Mouse (Mus musculus): ENCODE results near the gene Mpv17l2. TPM values are rescaled to one million over a fixed set of nuclear protein-coding genes. Genes with fewer than 3 reads are reported as not detected.

Gene Mpv17l2
- polyA plus RNA-seq (2011; ENCODE audit: insufficient read depth, insufficient read length, low read depth, missing spikeins), result 17.7 and 19.1 TPM in 2 replicates

DNA sequence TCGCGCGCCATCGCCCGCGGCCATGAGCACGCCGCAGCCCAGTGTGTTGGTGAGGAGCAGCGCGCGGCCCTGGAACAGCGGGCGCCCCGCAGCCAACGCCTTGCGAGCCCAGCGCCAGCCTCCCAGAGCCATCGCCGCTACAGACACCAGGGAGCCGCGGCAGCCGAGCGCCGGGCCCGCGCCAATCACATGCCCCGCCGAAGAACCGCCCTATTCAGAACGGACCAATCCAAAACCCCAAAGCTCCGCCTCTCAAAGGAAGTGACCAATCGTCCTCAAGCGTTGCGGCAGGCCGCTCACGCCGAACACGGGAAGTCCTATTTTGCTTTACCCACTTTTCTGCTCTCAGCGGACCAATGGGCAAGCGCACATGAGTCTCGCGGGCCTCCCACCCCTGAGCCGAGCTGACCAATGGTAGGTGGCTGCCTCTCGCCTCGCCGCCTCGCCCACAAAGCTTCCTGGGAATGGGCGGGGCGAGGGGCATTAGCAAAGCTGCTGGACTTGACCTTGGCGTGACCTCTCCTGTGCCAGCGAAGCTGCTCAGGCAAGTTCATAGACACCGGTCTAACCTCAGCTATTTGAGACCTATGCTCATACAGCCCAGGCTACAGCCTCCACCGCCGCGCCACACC, at the start of gene Mpv17l2:
TSS of gene Mpv17l2 (minus strand) at position 172 of the 632 bp plus-strand sequence.
- Histone ChIP-seq H3K4me3 (ENCODE audit: low read depth, low read length) (peak within 1 kb of the TSS; percentile 77), H3K9me3 (replicated peaks; ENCODE audit: control insufficient read depth, insufficient read depth, low read length, poor library complexity, severe bottlenecking) (no peaks in the 10 kb centered on the region), H3K4me1 (ENCODE audit: control insufficient read depth, insufficient read depth, low read length) (peaks cover 2% of the 10 kb centered on the region), H3K27ac (ENCODE audit: insufficient read depth, low read length) (peak within 1 kb of the TSS; percentile 66), H3K36me3 (ENCODE audit: control insufficient read depth, insufficient read depth, low read length, poor library complexity, severe bottlenecking) (peaks cover 17% of the 10 kb centered on the region), H3K27me3 (ENCODE audit: control insufficient read depth, insufficient read depth, low read length, poor library complexity, severe bottlenecking) (no peaks in the 10 kb centered on the region), H3K9ac (ENCODE audit: low read depth, poor library complexity, severe bottlenecking) (peak within 1 kb of the TSS; percentile 70)
- TF ChIP-seq CTCF (IDR thresholded peaks at IDR 0.05; ENCODE audit: low read depth, low read length) (no peak), EP300 (IDR thresholded peaks at IDR 0.05; ENCODE audit: insufficient read depth, low read depth, low read length) (no peak), POLR2A (IDR thresholded peaks at IDR 0.05; ENCODE audit: insufficient read depth, low read length) (no peak)

DNA sequence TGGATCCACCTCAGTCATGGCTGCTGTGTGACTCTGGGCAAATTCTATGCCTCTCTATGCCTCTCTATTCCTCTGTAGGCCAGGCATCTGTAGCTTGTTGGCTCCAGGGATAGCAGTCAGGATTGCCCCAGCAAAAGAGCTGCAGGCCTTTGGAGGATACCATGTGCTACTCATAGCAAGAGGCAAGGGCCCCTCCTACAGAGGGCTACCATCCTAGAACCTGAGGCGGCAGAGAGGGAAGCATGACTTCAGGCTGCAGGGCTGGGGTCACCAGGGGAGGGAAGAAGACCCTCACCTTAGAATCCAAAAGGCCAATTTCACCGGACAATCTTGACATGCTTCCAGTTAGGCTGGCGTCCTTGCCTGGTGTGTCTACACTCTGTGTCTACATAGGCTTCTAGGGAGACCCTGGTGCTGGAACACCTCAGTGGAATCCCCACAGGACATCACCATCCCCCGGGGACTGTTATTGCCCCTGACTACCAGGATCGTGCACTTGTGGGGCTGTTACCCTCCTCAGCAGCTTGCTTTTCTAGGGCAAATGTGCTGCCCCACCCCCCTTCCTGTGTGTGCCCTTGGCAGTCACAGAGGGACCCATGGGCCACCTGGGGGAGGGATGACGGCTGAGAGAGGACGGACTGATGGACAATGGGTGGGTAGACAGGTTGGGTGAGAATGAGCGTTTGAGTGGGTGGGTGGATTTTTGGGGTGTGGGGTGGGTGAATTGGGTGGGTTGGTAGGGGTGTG, 48.4 kb upstream of the Mpv17l2 start:
- no peaks in the 10 kb centered on the region for H3K27me3 ChIP-seq (ENCODE audit: control insufficient read depth, insufficient read depth, low read length, poor library complexity, severe bottlenecking)

DNA sequence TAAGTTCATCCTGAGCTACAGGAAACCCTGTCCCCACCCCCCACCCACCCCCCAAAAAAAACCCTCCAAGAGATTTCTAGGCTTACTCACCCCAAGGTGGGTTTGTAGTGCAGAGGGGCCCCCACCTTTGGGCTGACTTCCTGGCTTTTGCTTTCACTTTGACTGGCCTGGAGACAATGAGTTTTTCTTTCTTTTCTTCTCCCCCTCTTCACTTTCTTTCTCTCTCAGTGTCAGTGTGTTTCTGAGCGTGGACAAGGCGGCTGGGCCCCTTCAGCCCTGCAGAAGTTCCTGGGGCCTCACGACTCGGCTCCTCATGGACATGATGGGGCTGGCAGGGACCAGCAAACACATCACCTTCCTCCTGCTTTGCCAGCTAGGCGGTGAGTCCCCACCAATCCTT, 47.5 kb upstream of the Mpv17l2 start, which contains the start of gene Il12rb1:
TSS of gene Il12rb1 (plus strand) at position 211 of the 400 bp plus-strand sequence.
- Histone ChIP-seq H3K4me3 (ENCODE audit: low read depth, low read length) (no peak within 1 kb of the TSS), H3K36me3 (ENCODE audit: control insufficient read depth, insufficient read depth, low read length, poor library complexity, severe bottlenecking) (no peaks in the 10 kb centered on the region), H3K27ac (ENCODE audit: insufficient read depth, low read length) (no peak within 1 kb of the TSS), H3K9ac (ENCODE audit: low read depth, poor library complexity, severe bottlenecking) (no peak within 1 kb of the TSS), H3K4me1 (ENCODE audit: control insufficient read depth, insufficient read depth, low read length) (peaks cover 7% of the 10 kb centered on the region), H3K27me3 (ENCODE audit: control insufficient read depth, insufficient read depth, low read length, poor library complexity, severe bottlenecking) (no peaks in the 10 kb centered on the region), H3K9me3 (replicated peaks; ENCODE audit: control insufficient read depth, insufficient read depth, low read length, poor library complexity, severe bottlenecking) (no peaks in the 10 kb centered on the region)
- TF ChIP-seq POLR2A (IDR thresholded peaks at IDR 0.05; ENCODE audit: insufficient read depth, low read length), result no peak
- TF ChIP-seq EP300 (IDR thresholded peaks at IDR 0.05; ENCODE audit: insufficient read depth, low read depth, low read length), result no peak
- TF ChIP-seq CTCF (IDR thresholded peaks at IDR 0.05; ENCODE audit: low read depth, low read length), result no peak

More for the DNA sequence above, 48.4 kb upstream of the Mpv17l2 start:
- no peaks in the 10 kb centered on the region for H3K36me3 ChIP-seq (ENCODE audit: control insufficient read depth, insufficient read depth, low read length, poor library complexity, severe bottlenecking)
- peaks cover 7% of the 10 kb centered on the region for H3K4me1 ChIP-seq (ENCODE audit: control insufficient read depth, insufficient read depth, low read length)
- no peaks in the 10 kb centered on the region for H3K9me3 ChIP-seq (replicated peaks; ENCODE audit: control insufficient read depth, insufficient read depth, low read length, poor library complexity, severe bottlenecking)
- H3K9ac ChIP-seq (ENCODE audit: low read depth, poor library complexity, severe bottlenecking), result no peak overlapping the region
- no peak for TF ChIP-seq CTCF (IDR thresholded peaks at IDR 0.05; ENCODE audit: low read depth, low read length)
- TF ChIP-seq POLR2A (IDR thresholded peaks at IDR 0.05; ENCODE audit: insufficient read depth, low read length), result no peak
- no peak for TF ChIP-seq EP300 (IDR thresholded peaks at IDR 0.05; ENCODE audit: insufficient read depth, low read depth, low read length)
- no peak overlapping the region for H3K4me3 ChIP-seq (ENCODE audit: low read depth, low read length)
- H3K27ac ChIP-seq (ENCODE audit: insufficient read depth, low read length), result no peak overlapping the region

DNA sequence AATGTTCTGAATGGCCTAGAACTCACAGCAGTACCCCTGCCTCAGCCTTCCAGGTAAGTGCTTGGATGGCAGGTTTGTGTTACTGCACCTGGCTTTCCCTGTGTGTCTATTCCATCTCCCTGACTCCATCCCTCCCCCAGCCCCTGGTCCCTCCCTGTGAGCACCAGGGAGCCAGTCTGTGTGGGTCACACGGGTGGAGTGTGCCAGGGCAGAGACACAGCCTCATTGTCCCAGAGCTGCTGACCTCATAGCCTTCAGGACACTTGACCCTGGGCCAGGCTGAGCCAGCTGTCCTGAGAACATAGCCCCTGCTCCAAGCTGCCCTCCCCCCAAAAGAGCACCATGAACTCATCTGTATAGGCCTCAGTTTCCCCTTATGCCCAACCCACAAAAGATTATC, 46.6 kb upstream of the Mpv17l2 start:
- H3K9ac ChIP-seq (ENCODE audit: low read depth, poor library complexity, severe bottlenecking), result no peak overlapping the region
- TF ChIP-seq CTCF (IDR thresholded peaks at IDR 0.05; ENCODE audit: low read depth, low read length) (no peak), POLR2A (IDR thresholded peaks at IDR 0.05; ENCODE audit: insufficient read depth, low read length) (no peak), EP300 (IDR thresholded peaks at IDR 0.05; ENCODE audit: insufficient read depth, low read depth, low read length) (no peak)
- no peaks in the 10 kb centered on the region for H3K9me3 ChIP-seq (replicated peaks; ENCODE audit: control insufficient read depth, insufficient read depth, low read length, poor library complexity, severe bottlenecking)
- no peaks in the 10 kb centered on the region for H3K27me3 ChIP-seq (ENCODE audit: control insufficient read depth, insufficient read depth, low read length, poor library complexity, severe bottlenecking)
- H3K36me3 ChIP-seq (ENCODE audit: control insufficient read depth, insufficient read depth, low read length, poor library complexity, severe bottlenecking), result no peaks in the 10 kb centered on the region
- peaks cover 9% of the 10 kb centered on the region for H3K4me1 ChIP-seq (ENCODE audit: control insufficient read depth, insufficient read depth, low read length)
- no peak overlapping the region for H3K27ac ChIP-seq (ENCODE audit: insufficient read depth, low read length)
- H3K4me3 ChIP-seq (ENCODE audit: low read depth, low read length), result no peak overlapping the region

DNA sequence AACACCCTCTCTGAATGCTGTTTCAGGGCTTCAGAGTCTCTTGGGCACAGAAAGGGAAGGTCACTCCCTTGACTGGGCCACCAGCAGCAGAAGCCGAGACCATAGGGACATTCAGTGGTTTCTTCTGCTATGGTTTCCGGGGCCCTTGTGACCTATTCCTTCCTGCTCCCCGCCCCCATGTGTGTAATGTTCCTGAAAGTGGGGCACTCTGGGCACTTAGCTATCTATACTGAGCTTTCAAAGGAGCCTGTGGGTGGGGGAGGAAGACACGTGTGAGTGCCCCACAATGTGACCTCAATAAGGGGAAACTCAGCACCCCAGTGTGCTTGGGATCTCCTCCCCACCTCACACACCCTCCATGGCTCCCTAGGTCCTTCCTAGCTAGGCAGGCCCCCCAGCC, 45.8 kb upstream of the Mpv17l2 start:
- Histone ChIP-seq H3K9me3 (replicated peaks; ENCODE audit: control insufficient read depth, insufficient read depth, low read length, poor library complexity, severe bottlenecking) (no peaks in the 10 kb centered on the region), H3K36me3 (ENCODE audit: control insufficient read depth, insufficient read depth, low read length, poor library complexity, severe bottlenecking) (no peaks in the 10 kb centered on the region), H3K27ac (ENCODE audit: insufficient read depth, low read length) (no peak overlapping the region), H3K9ac (ENCODE audit: low read depth, poor library complexity, severe bottlenecking) (no peak overlapping the region), H3K4me1 (ENCODE audit: control insufficient read depth, insufficient read depth, low read length) (peaks cover 11% of the 10 kb centered on the region), H3K27me3 (ENCODE audit: control insufficient read depth, insufficient read depth, low read length, poor library complexity, severe bottlenecking) (no peaks in the 10 kb centered on the region), H3K4me3 (ENCODE audit: low read depth, low read length) (no peak overlapping the region)
- TF ChIP-seq EP300 (IDR thresholded peaks at IDR 0.05; ENCODE audit: insufficient read depth, low read depth, low read length) (no peak), POLR2A (IDR thresholded peaks at IDR 0.05; ENCODE audit: insufficient read depth, low read length) (no peak), CTCF (IDR thresholded peaks at IDR 0.05; ENCODE audit: low read depth, low read length) (no peak)

Measured in ES-Bruce4 (cell line).